Mouse (Mus musculus) brain, embryonic 14.5 days (tissue): ENCODE results near the gene Nme7.

ENCODE experiments used
- CTCF ChIP-seq: fragments of 200-500 bp; IDR thresholded peaks from 2 replicates; pipeline ENCODE4 v1.5.1; 2012; ENCODE audit warnings: inconsistent platforms, mild to moderate bottlenecking, moderate library complexity, borderline replicate concordance; ENCODE audit not compliant: insufficient read depth, insufficient read length; ENCODE audit errors: extremely low read depth
- POLR2A ChIP-seq: fragments of 200-500 bp; IDR thresholded peaks from 2 replicates; pipeline ENCODE4 v1.6.1; 2012; ENCODE audit warnings: mild to moderate bottlenecking, inconsistent platforms, borderline replicate concordance; ENCODE audit not compliant: poor library complexity, insufficient read depth, insufficient read length, severe bottlenecking; ENCODE audit errors: extremely low read depth

- TF ChIP-seq CTCF (no peak), POLR2A (no peak)
Observed at GRCm38 (mm10) chr1:164453146-164453545, 149.2 kb downstream of the Nme7 start.
